Mouse (Mus musculus) right cerebral cortex, postnatal 14 days (tissue): ENCODE results near the gene Gpc6.
"Not testable (repeated sequence)": the region's sequence is repeated elsewhere in the genome, so short reads cannot be mapped to it uniquely, and the experiment has no call there.

Experiments
- DNase-seq: peaks from one replicate; pipeline ENCODE4 v3.0.0; 2022

Gene Gpc6

DNA sequence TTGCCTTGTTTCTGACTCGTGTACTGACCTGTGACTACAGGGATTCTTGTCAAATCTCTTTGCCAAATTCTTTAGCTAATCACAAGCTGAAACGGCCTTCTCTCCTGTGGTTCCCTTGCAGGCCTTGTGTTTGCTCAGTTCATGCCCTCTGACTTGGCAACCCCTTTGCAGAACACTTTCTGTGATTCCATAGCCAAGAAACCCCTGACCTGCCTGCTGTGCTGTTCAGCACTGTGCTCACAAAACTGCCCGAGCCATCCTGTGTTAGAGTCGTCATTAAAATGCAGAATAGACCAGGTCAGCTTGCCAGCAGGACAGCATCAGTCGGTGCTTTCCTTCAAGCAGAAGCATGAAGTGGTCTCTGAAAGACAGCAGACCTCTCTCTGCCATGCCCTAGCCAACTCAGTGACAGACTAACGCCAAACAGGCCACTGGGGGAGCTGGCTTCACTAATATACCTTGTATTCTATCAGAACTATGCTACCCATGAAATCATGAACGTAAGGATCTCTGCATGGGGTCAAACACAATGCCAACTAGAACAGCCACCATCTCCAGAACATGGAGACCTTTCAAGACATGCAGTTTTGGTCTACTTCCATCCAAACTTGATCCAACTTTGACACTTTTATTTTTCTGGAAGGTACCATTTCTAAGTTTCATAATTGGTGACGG, 459.1 kb downstream of the Gpc6 start:
- DNase-seq, result no peak

DNA sequence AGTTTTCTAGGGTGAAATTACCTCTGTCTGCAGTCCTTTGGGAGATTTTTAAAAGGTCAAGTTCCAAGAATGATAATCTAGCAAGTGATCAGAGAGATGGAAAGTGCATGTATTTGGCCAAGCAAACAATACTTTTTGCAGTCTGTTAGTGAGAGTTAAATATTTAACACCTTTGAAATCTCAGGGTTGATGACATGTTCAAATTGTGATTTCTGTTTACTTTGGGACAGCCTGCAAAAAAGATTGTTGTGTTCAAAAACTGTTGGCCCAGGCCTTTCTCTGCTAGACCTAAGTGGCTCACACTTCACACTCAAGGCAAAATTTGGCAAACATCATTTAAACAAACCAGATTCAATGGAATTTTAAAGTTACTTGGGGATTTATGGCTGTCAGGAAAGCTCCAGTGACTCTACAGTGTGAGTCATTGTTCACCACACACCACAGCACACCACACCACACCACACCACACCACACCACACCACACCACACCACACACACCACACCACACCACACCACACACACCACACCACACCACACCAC, 460.7 kb downstream of the Gpc6 start:
- DNase-seq, result no peak

DNA sequence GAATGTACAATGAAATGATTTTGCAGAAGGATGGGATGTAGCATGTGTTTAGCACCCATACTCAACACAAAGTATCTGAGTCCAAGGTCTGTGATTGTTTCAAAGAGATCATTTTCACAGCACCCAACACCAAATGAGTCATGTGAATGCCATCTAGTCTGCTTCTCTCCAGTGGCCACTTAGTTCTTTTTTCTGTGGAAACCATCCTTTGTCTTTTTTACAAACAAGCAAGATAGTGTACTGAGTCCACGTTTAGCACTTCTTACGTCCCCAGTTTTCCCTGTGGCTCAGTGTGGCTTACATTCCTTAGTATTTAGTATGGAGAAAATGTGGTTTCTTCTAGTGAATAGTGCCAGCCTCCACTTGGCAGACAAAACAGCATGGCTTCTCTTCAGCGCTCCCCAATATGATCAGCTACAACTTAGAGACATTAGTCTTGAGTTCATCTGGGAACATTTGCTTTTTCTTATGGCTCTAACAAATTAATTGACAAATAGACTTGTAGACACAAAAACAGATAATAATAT, 465.7 kb downstream of the Gpc6 start:
- DNase-seq, result no peak

DNA sequence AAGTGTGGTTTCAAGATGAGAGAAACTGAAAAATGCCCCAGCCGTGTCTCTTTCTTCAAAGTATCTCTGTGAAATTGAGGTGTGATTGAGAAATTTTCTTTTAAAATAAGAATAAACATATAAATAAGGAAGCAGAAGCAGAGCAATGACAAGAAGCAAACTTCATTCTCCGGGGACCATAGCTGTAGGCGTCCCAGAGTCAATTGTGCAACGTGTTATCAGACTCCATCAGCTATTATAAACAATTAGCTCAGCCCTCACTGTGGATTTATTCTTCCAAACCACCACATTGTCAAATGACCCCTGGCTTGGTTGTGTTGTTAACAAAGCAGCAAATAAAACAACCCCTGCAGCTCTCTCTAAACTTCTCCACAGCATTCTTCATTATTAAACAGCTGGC, 466.3 kb downstream of the Gpc6 start:
- no peak for DNase-seq

DNA sequence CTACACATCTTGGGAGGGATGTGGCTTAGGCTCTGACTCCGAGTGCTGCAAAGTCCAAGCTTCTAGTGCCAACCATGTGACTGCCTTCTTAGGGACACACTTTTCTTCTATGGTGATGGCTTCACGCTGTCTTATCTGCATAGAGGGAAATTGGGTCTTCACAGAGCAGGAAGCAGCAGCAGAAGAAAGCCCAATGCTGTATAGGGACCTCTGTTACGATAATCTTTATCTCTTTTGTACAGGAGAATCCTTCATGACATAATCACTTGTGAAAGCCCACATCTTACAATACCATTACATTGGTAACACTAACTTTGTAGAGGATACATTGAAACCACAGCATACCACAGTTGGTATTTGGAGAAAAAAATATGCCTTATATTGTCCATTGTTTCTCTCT, 472.1 kb downstream of the Gpc6 start:
- DNase-seq, result no peak

DNA sequence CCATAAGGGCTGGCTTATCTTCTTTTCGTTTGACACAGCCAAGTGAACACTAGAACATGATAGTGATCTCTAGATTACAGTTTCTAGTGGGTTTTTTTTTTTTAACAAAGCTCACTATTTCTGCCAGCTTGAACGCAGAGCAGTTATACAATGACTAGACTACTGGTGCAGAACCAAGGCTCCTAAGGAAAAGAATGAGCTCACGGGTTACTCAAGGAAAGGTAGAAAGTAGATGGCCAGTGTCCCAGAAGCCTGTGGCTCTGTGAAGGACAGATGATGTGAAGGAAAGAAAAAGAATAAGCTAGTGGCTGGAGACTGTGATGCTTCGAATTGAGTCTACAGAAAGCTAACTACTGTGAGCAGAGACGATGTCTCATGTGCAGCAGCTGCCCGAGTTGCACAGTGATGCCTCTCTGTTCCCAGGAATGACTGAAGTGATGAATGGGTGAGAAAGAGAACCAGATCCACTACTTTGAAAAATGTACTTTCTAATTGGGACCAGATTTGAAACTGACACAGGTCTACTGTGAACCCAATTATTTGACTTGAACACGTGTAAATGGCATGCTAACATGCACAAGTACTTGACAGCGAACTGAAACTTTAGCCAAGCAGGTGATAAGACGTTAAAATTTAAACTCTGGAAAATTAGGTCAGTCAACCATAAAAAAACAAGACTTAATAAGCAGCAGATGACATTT, 482.9 kb downstream of the Gpc6 start:
- DNase-seq, result no peak

DNA sequence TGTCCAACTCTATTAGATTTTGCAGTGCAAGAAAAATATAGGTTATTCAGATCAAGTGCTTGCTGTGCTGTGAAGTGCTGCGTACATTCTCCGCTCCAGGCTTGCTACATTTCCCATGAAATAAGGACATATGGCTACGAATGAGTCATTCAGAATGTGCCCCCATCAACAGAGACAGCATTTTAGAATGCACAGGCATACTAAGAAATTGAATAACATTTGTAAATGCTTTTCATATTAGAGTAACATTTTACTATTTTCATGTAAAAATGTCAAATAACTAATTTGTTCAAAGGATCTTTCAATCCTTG, 483.4 kb downstream of the Gpc6 start:
- DNase-seq, result no peak

DNA sequence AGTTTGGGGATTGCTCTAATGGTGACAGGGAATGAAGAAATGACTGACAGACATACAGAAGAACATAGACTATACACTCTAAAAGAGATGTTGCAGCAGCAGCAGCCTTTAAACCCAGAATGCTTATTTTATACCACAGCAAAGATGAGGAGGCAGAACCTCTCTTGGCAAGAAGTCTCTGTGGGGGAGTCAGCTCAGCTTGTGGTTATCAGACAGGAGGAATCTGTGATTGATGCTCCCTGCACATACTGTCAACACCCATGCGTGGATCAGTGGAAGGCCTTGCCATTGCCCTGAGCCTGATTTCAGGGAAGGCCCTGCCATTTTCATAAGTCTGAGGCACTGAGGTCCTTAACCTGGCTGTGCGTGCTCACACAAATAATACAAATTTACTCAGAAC, 484.7 kb downstream of the Gpc6 start:
- no peak for DNase-seq

DNA sequence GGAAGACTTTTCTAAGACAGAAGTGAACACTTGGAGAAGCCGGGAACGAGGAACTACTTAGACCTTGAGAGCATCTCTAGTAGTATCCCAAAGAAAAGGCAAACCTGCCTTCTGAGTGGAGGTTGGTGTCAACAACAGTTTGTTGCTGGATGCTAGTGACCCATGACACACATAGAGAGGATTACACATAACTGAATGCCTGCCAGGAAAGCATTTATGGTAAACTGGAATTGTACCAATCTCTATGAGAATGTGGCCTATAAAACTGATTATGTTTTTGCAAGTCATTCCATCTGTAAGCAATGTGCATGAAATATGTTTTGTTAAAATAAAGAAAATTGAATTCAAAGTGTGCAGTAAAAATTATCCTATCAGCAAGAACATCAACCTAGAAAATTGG, 485.4 kb downstream of the Gpc6 start:
- no peak for DNase-seq

DNA sequence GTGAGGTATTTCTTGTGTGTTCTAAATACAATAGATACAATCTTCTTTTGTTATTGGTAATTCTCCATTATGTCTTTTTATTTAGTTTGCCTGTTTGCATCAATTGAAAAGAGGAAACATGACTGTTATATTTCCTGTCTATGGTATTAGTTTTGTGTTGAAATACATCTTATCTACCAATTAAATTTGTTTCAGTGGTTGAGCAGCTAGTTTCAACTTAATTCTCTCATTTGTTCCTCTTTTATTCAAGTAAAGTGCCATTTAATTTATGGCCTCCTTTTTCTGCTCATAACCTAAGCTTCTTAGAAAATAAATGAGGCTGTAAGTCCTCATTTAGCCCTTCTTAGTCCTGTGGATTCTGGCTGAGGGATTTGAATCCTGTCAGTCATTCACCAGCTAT, 489.9 kb downstream of the Gpc6 start:
- DNase-seq, result no peak

DNA sequence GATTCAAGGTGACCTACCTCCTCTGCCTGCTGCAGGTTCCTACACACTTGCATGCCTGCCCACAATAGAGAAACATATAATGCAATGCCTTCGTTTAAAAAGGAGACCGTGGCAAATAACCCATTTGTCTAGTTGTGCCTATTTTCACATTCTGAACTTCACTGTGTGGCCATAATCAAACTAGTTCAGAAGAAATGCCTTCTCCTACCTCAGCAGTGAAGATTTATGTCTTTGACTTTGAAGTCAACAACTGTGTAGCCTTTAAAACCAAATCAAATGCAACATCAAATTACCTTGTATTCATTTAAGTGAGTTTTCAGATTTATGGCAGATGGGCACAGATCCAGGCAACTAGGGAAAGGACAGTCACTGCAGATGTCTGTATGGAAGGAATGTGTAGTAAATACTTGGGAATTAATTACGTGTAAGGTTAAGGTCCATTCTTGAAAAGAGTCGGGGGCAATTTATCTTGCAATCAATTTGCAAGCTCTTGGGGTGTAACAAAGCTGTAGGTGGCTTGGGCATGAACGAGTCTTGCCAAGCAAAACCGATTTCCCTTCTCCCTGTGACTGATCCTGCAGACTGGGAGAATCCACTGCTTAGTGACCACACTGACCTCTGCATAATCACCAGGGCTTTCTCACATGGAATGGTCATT, 494.6 kb downstream of the Gpc6 start:
- no peak for DNase-seq

DNA sequence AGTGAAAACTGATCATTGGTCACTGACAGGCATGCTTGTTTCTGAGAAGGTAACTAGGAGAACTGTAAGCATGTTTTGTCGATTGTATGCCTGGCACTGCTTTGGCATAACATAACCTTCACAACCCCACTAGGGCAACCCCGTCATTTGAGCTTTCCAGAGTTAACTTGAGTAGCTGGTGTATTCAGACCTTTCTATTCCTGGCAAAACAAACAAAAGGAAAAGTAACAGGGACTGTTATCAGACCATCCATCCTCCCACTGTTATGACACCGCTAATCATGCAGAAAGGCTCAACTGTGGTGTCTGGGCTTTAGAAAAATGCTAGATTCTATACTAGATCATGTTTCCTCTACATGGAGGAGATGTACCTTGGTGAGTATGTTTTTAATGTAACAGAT, 496.1 kb downstream of the Gpc6 start:
- no peak for DNase-seq

DNA sequence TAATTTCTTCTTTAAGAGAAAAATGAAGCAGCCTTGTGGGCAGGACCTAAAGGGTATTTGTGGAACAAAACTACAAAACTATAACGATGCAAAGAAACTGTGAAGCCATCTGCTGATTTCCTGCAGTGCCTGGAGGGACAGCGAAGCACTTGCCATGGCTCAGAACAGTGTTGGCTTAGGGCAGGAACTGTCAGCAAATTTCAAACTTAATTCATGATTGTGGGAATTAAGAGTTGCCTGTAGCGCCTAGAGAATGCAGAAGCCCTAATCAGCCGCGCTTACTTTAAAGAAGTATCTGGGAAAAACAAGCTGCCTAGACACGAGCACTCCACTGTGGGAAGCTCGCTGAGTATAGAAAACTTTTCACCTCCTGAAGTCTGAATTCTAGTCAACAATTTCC, 501.0 kb downstream of the Gpc6 start:
- no peak for DNase-seq

DNA sequence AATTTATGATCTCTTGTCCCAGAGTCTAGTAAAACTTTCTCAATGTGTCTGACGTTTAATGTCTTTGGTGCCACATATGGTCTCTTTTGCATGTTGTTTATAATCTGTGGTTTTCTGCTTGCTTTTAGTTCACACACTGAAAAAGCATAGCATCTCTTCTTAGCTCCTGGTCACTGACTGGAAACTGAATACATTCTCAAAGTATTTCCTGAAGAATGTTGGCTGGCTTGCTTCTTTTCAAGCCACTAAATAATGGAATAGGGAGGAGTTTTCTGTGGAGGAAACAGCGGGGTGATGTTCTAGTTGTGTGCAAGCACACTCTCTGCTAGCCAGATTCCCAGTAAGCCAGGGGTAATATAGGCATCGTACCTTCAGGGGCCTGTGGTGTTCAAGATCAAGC, 502.7 kb downstream of the Gpc6 start:
- DNase-seq, result no peak

DNA sequence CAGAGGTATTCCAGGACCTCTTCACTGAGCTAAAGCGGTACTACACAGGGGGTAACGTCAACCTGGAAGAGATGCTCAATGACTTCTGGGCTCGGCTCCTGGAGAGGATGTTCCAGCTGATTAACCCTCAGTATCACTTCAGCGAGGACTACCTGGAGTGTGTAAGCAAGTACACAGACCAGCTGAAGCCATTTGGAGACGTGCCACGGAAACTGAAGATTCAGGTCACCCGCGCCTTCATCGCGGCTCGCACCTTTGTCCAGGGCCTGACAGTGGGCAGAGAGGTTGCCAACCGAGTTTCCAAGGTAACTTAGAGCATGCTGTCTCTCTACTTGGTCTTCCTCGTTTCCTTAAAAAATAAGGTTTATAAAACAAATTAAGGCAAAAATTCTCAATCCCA, 510.6 kb downstream of the Gpc6 start:
- DNase-seq, result no peak

DNA sequence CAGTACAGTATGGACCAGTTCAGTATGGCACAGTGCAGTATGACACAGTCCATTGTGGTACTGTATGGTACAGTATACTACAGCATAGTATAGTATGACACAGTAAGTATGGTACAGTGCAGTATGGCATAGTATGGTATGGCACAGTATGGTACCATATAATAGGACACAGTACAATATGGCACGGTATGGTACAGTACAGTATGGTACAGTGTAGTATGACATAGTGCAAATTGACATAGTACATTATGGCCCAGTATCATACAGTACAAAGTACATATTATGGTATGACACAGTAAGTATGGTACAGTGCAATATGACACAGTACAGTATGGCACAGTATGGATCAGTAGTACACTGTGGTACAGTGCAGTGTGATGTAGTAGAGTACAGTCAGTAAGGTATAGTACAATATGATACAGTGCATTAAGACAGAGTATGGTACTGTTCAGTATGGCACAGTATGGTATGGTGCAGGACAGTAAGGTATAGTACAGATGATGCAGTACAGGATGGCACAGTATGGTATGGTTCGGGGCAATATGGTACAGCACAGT, 521.6 kb downstream of the Gpc6 start:
- DNase-seq, result not testable (repeated sequence)

DNA sequence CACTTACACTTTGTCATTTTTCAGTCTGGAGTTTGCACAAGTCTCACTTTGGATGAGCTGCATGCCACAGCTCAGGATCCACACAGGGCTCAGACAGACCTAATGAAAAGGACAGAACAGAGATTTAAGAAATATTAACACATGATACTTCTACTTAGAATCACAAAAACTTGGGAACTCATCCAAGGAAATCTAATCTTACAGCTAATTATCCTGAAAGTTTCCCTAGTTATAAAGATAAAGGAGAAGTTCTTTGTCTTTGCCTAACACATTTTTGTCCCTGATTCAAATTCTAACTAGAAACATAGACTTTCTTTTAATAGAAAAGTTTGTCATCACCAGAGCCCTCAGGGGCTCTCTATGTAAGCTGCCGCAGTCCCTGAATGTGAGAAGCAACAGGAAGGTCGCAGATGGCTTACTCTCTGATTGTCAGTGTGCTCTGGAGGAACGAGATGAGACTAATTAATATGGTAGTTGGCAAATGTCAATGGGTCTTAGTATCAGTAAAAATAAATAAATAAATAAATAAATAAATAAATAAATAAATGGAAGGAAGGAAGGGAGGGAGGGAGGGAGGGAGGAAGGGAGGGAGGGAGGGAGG, 526.4 kb downstream of the Gpc6 start:
- no peak for DNase-seq

DNA sequence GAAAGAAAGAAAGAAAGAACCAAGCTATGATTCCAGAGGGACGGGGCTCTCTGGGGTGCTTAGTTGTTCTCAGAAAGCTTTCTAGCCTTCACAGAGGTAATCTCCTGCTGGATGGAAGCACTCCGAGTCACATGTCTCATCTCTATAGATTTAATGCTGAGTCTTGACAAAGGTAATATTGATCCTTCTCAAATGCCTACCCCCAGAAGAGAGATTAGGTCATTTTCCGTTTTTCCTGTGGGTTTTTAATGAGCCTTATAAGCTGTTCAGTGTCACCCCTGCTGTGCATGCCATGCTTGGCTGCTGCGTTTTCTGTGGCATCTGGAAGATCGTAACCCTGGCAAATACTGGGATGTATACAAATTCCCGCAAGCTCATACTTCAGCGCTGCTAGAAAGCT, 527.0 kb downstream of the Gpc6 start:
- no peak for DNase-seq

DNA sequence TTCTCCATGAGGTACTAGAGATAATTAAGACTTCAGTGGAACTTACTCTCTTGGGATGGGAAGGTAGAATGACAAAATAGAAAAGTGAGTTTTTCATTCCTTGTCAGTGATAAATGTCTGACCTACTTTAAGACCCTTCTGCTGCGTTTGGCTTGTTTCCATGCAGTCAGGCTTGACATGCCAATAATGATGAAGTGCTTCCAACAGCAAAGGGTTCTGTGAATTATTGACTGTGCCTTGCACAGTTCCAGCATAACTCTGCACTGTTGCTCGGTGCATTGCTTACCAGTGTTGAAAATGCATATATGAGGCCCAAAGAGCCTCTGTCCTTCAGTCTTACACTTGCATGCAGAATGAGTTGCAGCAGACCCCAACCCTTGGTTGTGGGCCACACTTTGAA, 548.3 kb downstream of the Gpc6 start:
- DNase-seq, result no peak

DNA sequence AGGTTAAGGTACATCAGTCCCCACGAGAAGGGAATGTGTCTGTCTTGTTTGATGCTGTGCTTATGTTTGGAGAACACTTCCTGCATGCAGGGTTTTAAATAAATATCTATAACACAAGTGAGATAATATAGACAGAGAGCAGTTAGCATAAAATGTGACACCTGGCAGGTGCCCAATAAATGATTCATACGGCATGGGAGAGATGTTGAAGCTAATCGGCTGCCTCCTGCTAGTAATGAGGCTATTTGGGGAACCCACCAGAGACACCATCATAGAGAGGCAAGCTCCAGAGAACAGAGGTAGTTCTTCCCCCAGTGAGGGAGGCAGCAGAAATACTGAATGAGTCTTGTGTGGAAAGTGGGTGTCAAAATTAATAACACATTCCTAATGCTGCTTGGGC, 553.8 kb downstream of the Gpc6 start:
- no peak for DNase-seq

DNA sequence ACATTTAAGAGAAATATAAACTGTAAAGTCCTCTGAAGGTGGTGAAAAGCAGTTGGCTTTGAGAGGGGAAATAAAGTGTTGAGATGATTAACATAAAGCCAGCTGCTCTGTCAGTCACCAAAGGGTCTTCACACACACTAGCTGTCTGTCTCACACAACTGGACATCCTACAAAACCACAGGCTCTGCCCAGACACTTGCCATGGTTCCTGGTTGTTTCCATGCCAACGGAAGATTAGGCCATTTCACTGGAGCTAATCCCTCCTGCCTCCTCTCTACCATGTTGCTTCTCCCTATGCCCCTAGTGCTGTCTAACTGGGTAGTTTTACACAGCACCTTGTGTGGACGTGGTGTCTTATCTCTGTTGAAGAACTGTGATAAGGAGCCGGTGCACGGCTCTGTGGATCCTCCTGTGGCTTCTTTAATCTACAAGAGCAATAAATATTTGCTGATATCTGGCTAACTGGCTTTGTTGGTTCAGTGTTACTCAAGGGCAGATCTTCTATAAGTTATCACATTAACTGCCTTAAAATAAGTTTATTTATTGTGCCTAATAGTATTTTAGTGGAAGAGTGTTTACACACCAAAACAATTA, 562.1 kb downstream of the Gpc6 start:
- no peak for DNase-seq

DNA sequence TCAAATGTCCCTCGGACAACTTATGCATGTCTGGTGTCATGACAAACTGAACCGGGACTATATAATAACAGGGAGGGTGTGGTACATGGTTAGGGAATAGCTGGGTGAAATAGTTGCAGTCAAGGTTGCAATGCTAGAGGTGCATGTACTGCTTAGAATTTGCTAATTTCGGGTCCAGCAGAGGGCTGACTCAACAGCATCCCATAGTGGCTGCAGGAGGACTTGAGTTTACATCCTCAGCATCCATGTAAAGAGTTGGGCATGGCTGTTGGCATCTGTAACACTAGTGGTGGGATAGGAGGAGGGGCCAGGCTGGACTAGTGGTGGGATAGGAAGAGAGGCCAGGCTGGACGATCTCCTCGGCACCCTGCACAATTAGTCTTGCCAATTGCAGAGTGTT, 565.4 kb downstream of the Gpc6 start:
- DNase-seq, result no peak

DNA sequence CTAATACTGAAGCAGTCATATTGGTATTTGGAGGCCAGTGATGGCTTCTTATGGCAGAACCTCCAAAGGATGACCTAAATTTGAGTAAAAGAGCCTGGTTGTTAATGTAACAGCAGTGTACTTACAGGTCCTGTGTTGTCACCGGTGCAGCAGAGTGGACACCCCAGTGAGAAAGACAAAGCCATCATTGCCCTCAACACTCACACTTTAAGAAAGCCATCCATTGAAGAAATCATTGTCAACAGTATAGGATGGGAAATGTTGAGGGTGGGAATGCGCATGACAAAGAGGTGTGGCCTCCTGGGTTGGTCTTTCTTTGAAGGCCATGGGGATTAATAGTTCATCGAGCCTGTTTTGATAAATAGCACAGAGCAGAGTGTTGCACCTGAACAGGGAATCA, 570.0 kb downstream of the Gpc6 start:
- no peak for DNase-seq
